Mouse (Mus musculus) kidney, postnatal 10 days (tissue): ENCODE data around the gene Spag7.
A peak's percentile ranks its signal among the peaks of the same experiment; 100 is the strongest.

Experiments used
- DNase-seq: peaks from one replicate; pipeline ENCODE4 v3.0.0; 2021; ENCODE audit warnings: mixed read lengths

The Spag7 gene

DNA sequence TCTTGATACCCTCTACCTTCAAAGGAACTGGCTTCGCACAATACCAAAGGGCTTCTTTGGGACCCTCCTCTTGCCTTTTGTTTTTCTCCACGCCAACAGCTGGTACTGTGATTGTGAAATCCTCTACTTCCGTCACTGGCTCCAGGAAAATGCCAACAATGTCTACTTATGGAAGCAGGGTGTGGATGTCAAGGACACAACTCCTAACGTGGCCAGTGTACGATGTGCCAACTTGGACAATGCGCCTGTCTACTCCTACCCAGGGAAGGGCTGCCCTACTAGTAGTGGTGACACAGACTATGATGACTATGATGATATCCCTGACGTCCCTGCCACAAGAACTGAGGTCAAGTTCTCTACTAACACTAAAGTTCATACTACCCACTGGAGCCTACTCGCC is 29.2 kb downstream of the Spag7 start:
- no peak for DNase-seq

DNA sequence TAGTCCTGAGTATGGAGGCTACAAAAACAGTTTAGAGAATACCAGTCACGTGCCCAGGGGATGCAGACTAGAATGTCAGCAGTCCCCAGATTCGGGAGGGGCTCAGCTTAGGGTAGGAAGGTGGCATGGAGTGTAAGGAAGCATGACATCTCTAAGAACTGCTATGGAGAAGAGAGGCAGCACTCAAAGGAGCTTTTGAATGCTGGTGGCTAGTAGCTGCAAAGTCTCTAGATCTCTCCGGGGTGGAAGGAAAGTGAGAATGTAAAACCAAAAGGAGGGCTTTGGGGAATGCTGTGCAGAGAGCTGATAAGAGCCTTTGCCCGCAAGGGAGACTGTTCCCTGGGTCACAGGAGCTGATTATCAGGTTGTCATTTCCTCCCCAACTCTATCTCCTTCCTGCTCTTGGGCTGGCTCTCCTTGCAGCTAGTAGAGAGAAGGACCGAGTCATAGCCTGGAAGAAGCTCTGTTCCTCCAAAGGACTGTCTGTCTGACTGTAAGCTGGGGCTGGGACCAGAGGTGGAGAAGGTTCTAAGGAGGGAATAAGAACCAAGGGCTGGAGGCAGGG is 30.4 kb downstream of the Spag7 start, which contains the start of gene Gp1ba:
TSS of gene Gp1ba (plus strand) at position 409 of the 565 bp plus-strand sequence.
- DNase-seq: no peak

DNA sequence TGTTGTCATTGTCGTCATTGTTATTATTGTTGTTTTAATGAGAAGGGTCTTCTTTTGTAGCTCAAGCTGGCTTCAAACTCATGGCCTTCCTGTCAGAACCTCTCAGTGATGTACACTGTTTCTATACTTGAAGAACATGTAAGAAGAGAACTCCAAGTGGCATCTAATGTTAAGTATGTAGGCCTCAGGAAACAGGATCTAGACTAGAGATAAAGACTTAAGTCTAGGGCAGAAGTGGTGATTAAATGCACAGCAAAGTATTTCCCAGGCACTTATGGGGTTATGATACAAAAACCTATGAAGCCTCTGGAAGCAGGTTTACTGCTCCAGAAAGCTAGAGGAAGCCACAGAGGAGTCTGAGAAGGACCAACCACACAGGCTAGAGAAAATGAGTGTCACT is 30.9 kb downstream of the Spag7 start:
- DNase-seq: no peak

DNA sequence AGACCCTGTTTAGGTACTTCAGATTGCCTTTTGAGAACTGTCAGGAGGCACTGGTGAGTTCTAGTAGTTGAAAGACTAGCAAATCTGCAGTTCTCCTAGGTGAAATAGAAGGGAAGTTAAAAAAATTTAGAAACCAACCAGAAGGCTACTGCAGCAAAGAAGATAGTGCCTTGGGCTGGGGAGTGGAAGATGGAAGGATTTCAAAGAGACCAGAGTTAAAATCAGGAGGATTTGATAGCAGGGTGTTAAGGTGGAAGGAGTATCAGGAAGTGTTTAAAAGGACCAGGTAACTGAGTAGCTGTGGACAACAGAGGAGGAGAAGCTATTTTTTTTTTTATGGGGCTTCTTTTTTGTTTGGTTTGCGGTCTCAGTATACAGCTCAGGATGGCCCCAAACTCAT is 31.5 kb downstream of the Spag7 start:
- DNase-seq: no peak

DNA sequence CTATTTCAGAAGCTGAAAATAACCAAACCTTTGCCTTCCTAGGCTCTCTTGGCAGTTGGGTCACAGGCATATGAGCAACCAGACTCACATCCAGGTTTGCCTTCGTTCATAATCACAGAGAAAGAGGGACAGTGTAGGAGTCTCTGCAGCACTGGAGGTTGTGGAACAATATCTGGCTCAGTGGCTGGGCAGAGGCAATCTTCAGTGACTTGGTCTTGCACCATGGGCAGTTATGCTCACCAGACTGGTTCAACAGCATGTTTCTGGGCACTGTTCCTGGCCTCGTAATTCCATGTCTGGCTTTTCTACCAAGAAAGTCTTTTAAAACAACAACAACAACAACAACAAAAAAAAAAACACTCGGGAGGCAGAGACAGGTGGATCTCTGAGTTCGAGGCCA is 33.6 kb downstream of the Spag7 start:
- no peak for DNase-seq

DNA sequence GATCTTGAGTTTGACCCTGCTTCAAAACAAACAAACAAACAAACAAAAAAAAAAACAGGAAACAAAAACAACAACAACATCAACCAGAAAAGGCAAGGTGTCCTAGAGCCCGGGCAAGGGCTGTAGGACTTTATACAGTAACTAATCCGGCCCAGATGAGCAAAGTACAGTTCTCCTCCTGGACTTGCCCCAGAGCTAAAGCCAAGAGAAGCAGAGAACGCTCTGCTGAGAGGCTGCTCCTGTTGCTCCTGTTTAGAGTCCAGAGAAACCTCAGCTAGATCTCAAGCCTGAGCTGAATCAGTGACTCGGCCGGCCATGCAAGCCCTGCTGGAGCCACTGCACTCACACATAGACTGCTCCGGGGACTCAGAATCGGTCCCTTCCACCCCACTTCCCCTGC is 39.1 kb downstream of the Spag7 start:
- DNase-seq: peak; percentile 51

DNA sequence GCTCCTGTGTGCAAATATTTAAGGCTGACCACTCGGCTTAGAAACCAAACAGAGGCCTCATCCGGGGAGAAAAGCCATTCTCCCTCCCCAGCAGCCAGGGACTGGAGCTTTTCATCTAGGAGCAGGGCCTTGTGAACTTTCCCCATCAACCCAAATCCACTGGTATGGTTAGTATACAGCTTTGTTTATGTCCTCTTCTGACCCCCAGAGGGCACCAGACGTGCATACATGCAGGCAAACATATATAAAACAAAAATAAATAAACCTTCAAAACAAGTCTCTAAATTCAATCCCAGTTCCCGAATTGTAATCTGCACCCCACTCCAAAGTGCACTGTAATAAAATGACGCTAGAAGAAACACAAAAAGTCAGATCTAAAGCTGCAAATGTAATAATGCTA is 39.7 kb downstream of the Spag7 start:
- DNase-seq: peak; percentile 28

DNA sequence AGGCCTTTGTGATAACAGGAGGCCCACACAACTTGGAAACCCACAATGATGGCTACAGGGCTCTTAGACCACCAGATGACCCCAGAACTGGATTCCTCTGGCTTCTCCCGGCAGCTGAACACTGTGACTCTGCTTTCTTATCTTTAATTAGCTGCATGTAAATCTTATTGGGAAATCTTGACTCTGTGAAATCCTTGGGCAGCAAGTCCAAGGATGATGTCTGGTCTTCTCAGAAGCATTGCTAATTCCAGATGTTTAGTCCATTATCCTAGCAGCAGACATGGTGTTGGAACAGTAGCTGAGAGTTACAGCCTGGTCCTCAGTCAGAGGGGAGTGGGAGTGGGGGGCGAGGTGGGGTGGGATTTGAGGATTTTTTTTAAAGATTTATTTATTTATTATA is 40.8 kb downstream of the Spag7 start:
- no peak for DNase-seq

DNA sequence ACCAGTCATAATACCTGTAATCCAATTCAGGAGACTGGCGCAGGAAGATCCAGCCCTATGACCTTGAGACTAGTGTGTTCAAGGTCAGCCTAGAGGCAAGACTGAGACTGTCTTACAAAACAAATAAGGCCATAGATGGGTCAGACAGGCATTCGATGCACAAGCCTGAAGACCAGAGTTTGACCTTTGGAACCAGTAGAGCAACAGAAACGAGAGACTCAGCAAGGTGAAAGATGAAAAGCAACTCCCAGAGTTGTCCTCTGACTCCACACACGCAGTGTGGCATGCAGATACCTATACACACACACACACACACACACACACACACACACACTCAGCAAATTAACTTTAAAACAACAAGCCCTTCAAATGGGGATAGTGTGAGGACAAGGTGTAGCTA is 42.3 kb downstream of the Spag7 start:
- peak; percentile 26 for DNase-seq

DNA sequence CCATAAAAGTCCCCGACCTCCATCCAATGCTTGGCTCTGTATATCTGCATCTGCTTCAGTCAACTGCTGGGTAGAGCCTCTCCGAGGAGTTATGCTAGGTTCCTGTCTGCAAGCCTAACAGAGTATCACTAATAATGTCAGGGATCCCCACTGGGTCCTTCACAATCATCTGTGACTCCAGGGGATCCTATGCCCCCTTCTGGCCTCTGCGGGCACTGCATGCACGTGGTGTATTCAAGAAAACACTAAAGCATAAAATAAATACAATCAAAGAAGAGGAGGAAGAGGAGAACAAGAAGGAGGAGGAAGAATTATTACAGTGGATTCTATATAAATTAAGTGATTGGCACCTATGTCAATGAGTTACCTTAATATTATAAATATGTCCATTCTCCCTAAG is 43.7 kb downstream of the Spag7 start:
- DNase-seq: peak; percentile 79

DNA sequence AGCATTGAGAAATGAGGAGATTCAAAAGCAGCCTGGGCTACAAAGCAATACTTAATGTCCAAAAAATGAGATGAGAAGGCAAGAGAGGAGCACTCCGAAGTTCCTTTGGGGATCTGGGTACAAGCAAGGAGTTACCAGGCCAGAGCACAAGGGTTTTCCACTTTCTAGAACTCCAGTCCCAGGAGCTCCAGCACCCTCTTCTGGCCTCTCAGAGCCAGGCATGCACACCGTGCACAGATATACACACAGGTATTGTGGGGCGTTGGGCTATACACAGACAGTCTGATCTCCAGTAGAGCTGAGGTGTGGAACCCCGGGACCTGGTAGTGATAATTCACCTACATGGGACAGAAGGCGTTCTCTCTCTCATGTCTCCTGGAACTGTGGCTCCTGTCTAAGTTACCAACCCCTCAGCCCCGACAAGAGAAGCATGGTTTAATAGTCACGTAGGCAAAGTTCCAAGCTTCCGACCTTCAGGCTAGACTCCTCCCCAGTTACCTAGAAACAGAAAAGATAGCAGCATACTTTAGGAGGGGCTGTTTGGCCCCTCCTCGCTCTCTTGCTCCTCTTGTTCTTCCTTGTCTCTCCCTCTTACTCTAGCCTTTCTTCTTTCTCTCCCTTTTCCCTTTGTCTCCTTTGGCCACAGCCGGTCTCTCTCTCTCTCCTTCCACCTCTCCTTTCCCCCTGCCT is 46.0 kb downstream of the Spag7 start:
- DNase-seq: no peak

DNA sequence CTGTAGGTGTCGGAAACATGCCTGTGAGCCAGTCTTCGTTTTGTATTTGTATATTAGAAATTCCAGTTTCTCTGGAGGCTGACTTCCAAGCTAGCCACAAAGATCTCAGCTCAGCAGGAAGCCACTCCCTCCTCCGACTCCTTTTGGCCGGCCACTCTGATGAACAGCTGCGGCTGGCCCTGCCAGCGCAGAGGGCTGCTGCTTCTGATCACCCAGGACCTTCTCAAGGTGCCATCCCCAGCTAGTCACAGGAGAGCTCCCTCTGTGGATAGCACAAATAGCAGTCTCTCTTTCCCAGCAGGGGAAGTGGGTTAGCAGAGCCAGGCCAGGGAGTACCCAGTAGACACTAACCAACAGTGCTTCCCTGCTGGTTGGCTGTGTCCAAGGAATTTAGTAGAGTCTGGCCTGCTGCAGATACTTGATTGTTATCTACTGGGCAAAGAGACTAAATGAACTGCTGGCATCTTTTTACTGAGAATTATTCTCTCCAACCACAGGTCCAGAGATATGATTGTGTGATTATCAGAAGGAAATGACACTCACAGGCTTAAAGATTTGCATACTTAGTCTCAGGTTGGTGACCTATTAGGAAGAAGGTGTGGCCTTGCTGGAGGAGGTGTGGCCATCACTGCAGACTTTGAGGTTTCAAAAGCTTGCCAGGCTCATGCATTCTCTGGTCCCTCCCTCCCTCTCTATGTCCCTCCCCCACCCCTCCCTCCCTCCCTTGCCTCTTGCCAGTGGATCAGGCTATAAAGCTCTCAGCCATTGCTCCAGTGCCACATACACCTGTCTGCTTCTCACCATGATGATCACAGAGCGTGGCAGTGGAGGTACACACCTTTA is 47.0 kb downstream of the Spag7 start:
- no peak for DNase-seq

DNA sequence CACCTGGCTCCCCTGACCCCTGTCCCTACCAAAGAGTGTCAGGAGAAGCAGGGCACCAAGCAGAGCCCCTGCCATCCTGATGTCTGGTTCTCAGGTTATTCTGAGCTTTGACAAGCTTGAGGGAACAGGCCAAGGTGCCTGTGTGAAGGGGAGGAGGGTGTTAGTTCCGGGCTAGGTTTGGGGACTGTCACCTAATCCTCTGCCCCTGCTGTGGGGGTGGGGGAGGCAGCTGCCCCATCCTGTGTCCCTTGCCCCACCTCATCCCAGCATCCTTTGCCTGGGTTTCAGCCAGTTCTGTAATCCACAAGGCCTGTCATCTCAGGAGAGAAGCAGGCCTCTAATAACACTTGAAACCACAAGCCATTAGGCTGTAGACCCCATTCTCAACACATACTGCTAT is 50.1 kb downstream of the Spag7 start, which contains the start of gene Chrne:
TSS of gene Chrne (minus strand) at position 116 of the 400 bp plus-strand sequence.
- DNase-seq: no peak

DNA sequence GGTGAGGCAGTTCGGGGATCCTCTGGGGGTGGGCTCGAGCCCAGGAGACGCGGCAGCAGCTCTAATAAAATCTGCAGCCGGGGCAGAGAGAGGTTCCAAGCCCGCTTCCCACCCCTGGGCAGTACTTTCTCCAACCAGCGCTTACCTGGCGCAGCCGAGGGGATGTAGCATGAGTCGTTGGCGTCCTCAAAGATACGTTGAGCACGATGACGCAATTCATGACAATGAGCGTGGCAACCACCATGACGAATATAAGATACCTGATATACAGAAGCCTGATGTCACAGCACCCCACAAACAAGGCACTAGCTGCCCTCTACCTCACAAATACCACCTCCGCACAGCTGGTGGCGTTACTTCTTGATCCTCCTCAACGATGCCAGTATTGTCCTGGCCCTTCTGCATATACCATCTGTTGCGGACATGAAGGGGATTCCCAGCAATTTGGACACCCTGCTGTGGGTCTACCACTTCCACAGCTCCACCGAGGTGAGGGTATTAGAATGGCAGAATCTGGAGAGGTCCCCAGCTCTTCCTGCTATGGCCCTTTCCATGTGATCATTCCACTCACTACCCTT is 53.6 kb downstream of the Spag7 start, which contains the start of gene 4930544D05Rik:
TSS of gene 4930544D05Rik (plus strand) at position 333 of the 578 bp plus-strand sequence.
- no peak for DNase-seq

DNA sequence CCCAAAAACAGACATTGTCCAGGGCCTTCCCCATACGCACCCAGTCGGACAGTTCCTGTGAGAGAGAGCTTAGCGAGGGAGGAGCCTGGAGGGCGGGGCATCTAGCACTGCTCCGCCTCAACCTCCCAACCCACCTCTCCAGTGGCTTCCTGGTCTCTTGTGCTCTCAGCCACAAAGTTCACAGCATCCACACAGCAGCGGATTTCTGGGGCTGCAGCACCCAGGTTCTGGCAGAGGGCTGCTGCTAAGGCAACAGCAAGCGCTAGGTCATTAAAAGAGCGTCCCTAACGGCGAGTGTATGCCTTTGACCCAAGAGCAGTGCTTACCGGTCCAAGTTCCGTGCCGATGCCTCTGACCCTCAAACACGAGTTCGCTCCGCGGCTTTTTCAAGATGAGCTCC is 54.1 kb downstream of the Spag7 start:
- DNase-seq: peak; percentile 79
